Mouse (Mus musculus): ENCODE results near the gene Disp1. TPM values are rescaled to one million over a fixed set of nuclear protein-coding genes. Genes with fewer than 3 reads are reported as not detected.
A peak's percentile ranks its signal among the peaks of the same experiment; 100 is the strongest.

The Disp1 gene
- 11.5 and 12.4 TPM in 2 replicates for polyA plus RNA-seq (2016; fragmentation: Nextera tagmentation; extraction: Ambion mirVana)

GRCm38 (mm10) chr1:183220796-183221718, at the start of gene Disp1:
Gene Disp1 (minus strand): TSS chr1:183221522.
- Histone ChIP-seq H3K9me3 (no peaks in the 10 kb centered on the region), H3K27ac (no peak within 1 kb of the TSS), H3K36me3 (no peaks in the 10 kb centered on the region), H3K9ac (peak within 1 kb of the TSS; percentile 91), H3K27me3 (replicated peaks) (no peaks in the 10 kb centered on the region), H3K4me2 (replicated peaks) (peak within 1 kb of the TSS; percentile 73), H3K4me3 (peak within 1 kb of the TSS; percentile 81), H3K4me1 (peaks cover 12% of the 10 kb centered on the region)
- peak; percentile 93 for ATAC-seq (ENCODE audit: low FRiP score, low read depth)
- 4% methylated on average over 56 of the region's 56 CpGs for WGBS

GRCm38 (mm10) chr1:183267666-183268065, 46.3 kb upstream of the Disp1 start:
- H3K4me3 ChIP-seq: no peak overlapping the region
- H3K27me3 ChIP-seq (replicated peaks): no peaks in the 10 kb centered on the region
- no peak overlapping the region for H3K4me2 ChIP-seq (replicated peaks)
- H3K9ac ChIP-seq: no peak overlapping the region
- H3K27ac ChIP-seq: no peak overlapping the region
- no peak for ATAC-seq (ENCODE audit: low FRiP score, low read depth)
- no peaks in the 10 kb centered on the region for H3K36me3 ChIP-seq
- WGBS: 83% methylated on average over 6 of the region's 6 CpGs
- H3K4me1 ChIP-seq: no peaks in the 10 kb centered on the region
- no peaks in the 10 kb centered on the region for H3K9me3 ChIP-seq

- no peaks in the 10 kb centered on the region for H3K4me1 ChIP-seq
- no peak for ATAC-seq (ENCODE audit: low FRiP score, low read depth)
- H3K4me3 ChIP-seq: no peak overlapping the region
- no peaks in the 10 kb centered on the region for H3K27me3 ChIP-seq (replicated peaks)
- H3K9me3 ChIP-seq: no peaks in the 10 kb centered on the region
- H3K36me3 ChIP-seq: no peaks in the 10 kb centered on the region
- H3K27ac ChIP-seq: no peak overlapping the region
- no peak overlapping the region for H3K9ac ChIP-seq
- no peak overlapping the region for H3K4me2 ChIP-seq (replicated peaks)
- WGBS: 74% methylated on average over 14 of the region's 14 CpGs
These were observed 44.7 kb upstream of the Disp1 start for GRCm38 (mm10) chr1:183265921-183266467.

GRCm38 (mm10) chr1:183264145-183265008, 43.1 kb upstream of the Disp1 start:
- H3K9ac ChIP-seq: no peak overlapping the region
- ATAC-seq (ENCODE audit: low FRiP score, low read depth): no peak
- H3K9me3 ChIP-seq: no peaks in the 10 kb centered on the region
- no peak overlapping the region for H3K4me3 ChIP-seq
- no peaks in the 10 kb centered on the region for H3K36me3 ChIP-seq
- no peaks in the 10 kb centered on the region for H3K4me1 ChIP-seq
- no peak overlapping the region for H3K27ac ChIP-seq
- H3K4me2 ChIP-seq (replicated peaks): no peak overlapping the region
- 83% methylated on average over 13 of the region's 13 CpGs for WGBS
- no peaks in the 10 kb centered on the region for H3K27me3 ChIP-seq (replicated peaks)

- H3K9ac ChIP-seq: no peak overlapping the region
- H3K27ac ChIP-seq: no peak overlapping the region
- H3K9me3 ChIP-seq: no peaks in the 10 kb centered on the region
- WGBS: 50% methylated on average over 10 of the region's 10 CpGs
- H3K4me1 ChIP-seq: no peaks in the 10 kb centered on the region
- H3K4me3 ChIP-seq: no peak overlapping the region
- H3K36me3 ChIP-seq: no peaks in the 10 kb centered on the region
- H3K4me2 ChIP-seq (replicated peaks): no peak overlapping the region
- ATAC-seq (ENCODE audit: low FRiP score, low read depth): no peak
- no peaks in the 10 kb centered on the region for H3K27me3 ChIP-seq (replicated peaks)
These were observed 31.3 kb upstream of the Disp1 start for GRCm38 (mm10) chr1:183252574-183252973.

GRCm38 (mm10) chr1:183251818-183252217, 30.5 kb upstream of the Disp1 start:
- Histone ChIP-seq H3K4me3 (no peak overlapping the region), H3K9me3 (no peaks in the 10 kb centered on the region), H3K4me2 (replicated peaks) (no peak overlapping the region), H3K36me3 (no peaks in the 10 kb centered on the region), H3K27me3 (replicated peaks) (no peaks in the 10 kb centered on the region), H3K4me1 (no peaks in the 10 kb centered on the region), H3K9ac (no peak overlapping the region), H3K27ac (no peak overlapping the region)
- WGBS: 82% methylated on average over 2 of the region's 2 CpGs
- no peak for ATAC-seq (ENCODE audit: low FRiP score, low read depth)

- Histone ChIP-seq H3K9ac (no peak overlapping the region), H3K36me3 (no peaks in the 10 kb centered on the region), H3K4me2 (replicated peaks) (no peak overlapping the region), H3K4me1 (no peaks in the 10 kb centered on the region), H3K4me3 (no peak overlapping the region), H3K27ac (no peak overlapping the region), H3K9me3 (no peaks in the 10 kb centered on the region), H3K27me3 (replicated peaks) (no peaks in the 10 kb centered on the region)
- ATAC-seq (ENCODE audit: low FRiP score, low read depth): no peak
- 77% methylated on average over 4 of the region's 4 CpGs for WGBS
These were observed 29.3 kb upstream of the Disp1 start for GRCm38 (mm10) chr1:183250612-183251011.

GRCm38 (mm10) chr1:183248144-183248543, 26.8 kb upstream of the Disp1 start:
- 52% methylated on average over 1 of the region's 1 CpGs for WGBS
- H3K4me3 ChIP-seq: no peak overlapping the region

GRCm38 (mm10) chr1:183243293-183243692, 22.0 kb upstream of the Disp1 start:
- no peak overlapping the region for H3K9ac ChIP-seq
- H3K27me3 ChIP-seq (replicated peaks): no peaks in the 10 kb centered on the region
- H3K9me3 ChIP-seq: 0 out of 2 replicates have a peak, but pooled peaks cover 8% of the 10 kb centered on the region
- no peaks in the 10 kb centered on the region for H3K4me1 ChIP-seq
- no peak overlapping the region for H3K27ac ChIP-seq
- ATAC-seq (ENCODE audit: low FRiP score, low read depth): no peak
- H3K4me3 ChIP-seq: no peak overlapping the region
- WGBS: 72% methylated on average over 7 of the region's 7 CpGs
- H3K4me2 ChIP-seq (replicated peaks): no peak overlapping the region
- no peaks in the 10 kb centered on the region for H3K36me3 ChIP-seq

More at GRCm38 (mm10) chr1:183248144-183248543, 26.8 kb upstream of the Disp1 start:
- Histone ChIP-seq H3K36me3 (no peaks in the 10 kb centered on the region), H3K4me2 (replicated peaks) (no peak overlapping the region), H3K27me3 (replicated peaks) (no peaks in the 10 kb centered on the region), H3K4me1 (no peaks in the 10 kb centered on the region), H3K9ac (no peak overlapping the region), H3K9me3 (0 out of 2 replicates have a peak, but pooled peaks cover 8% of the 10 kb centered on the region), H3K27ac (no peak overlapping the region)
- no peak for ATAC-seq (ENCODE audit: low FRiP score, low read depth)

- H3K36me3 ChIP-seq: no peaks in the 10 kb centered on the region
- no peak overlapping the region for H3K9ac ChIP-seq
- 35% methylated on average over 2 of the region's 2 CpGs for WGBS
- H3K4me1 ChIP-seq: no peaks in the 10 kb centered on the region
- no peak overlapping the region for H3K27ac ChIP-seq
- no peak overlapping the region for H3K4me3 ChIP-seq
- H3K9me3 ChIP-seq: no peaks in the 10 kb centered on the region
- ATAC-seq (ENCODE audit: low FRiP score, low read depth): no peak
- H3K4me2 ChIP-seq (replicated peaks): no peak overlapping the region
- no peaks in the 10 kb centered on the region for H3K27me3 ChIP-seq (replicated peaks)
These were observed 16.6 kb upstream of the Disp1 start for GRCm38 (mm10) chr1:183237901-183238300.

GRCm38 (mm10) chr1:183236460-183236859, 15.1 kb upstream of the Disp1 start:
- no peak overlapping the region for H3K4me2 ChIP-seq (replicated peaks)
- no peak overlapping the region for H3K27ac ChIP-seq
- no peaks in the 10 kb centered on the region for H3K4me1 ChIP-seq
- no peak overlapping the region for H3K9ac ChIP-seq
- no peaks in the 10 kb centered on the region for H3K36me3 ChIP-seq
- H3K4me3 ChIP-seq: no peak overlapping the region
- no peak for ATAC-seq (ENCODE audit: low FRiP score, low read depth)
- H3K9me3 ChIP-seq: no peaks in the 10 kb centered on the region
- no peaks in the 10 kb centered on the region for H3K27me3 ChIP-seq (replicated peaks)
- WGBS: 94% methylated on average over 5 of the region's 5 CpGs

- H3K4me1 ChIP-seq: peaks cover 1% of the 10 kb centered on the region; the same call in 1 of the 2 replicates
- WGBS: 68% methylated on average over 11 of the region's 11 CpGs
- no peak overlapping the region for H3K4me3 ChIP-seq
- no peak for ATAC-seq (ENCODE audit: low FRiP score, low read depth)
- no peaks in the 10 kb centered on the region for H3K9me3 ChIP-seq
- H3K27ac ChIP-seq: no peak overlapping the region
- H3K9ac ChIP-seq: no peak overlapping the region
- H3K36me3 ChIP-seq: no peaks in the 10 kb centered on the region
- no peaks in the 10 kb centered on the region for H3K27me3 ChIP-seq (replicated peaks)
- no peak overlapping the region for H3K4me2 ChIP-seq (replicated peaks)
These were observed 12.4 kb upstream of the Disp1 start for GRCm38 (mm10) chr1:183233679-183234174.
